Mouse (Mus musculus) forebrain, embryonic 10.5 days (tissue): ENCODE data around the gene Gm45837. TPM values are rescaled to one million over a fixed set of nuclear protein-coding genes. Genes with fewer than 3 reads are reported as not detected.

ENCODE experiments used
- DNase-seq: peaks from one replicate; pipeline ENCODE4 v3.0.0-alpha.2; 2017; ENCODE audit warnings: low spot score; ENCODE audit errors: extremely low spot score
- H3K27ac ChIP-seq: fragments of 300-500 bp; sonication (generic); 2 replicates; pipeline ENCODE4 v1.5.1; 2016; ENCODE audit warnings: mild to moderate bottlenecking
- H3K27me3 ChIP-seq: fragments of 300-500 bp; sonication (generic); 2 replicates; pipeline ENCODE4 v1.6.1; 2016; ENCODE audit warnings: mild to moderate bottlenecking; ENCODE audit not compliant: poor library complexity, severe bottlenecking
- H3K36me3 ChIP-seq: fragments of 300-500 bp; sonication (generic); replicated peaks from 2 replicates; pipeline ENCODE4 v1.6.1; 2016; ENCODE audit warnings: mild to moderate bottlenecking, moderate library complexity
- H3K4me1 ChIP-seq: fragments of 300-500 bp; sonication (generic); 2 replicates; pipeline ENCODE4 v1.6.1; 2016
- H3K4me3 ChIP-seq: fragments of 300-500 bp; sonication (generic); 2 replicates; pipeline ENCODE4 v1.5.1; 2016; ENCODE audit warnings: mild to moderate bottlenecking, moderate library complexity
- H3K9me3 ChIP-seq: fragments of 300-500 bp; sonication (generic); 2 replicates; pipeline ENCODE4 v1.6.1; 2016; ENCODE audit warnings: mild to moderate bottlenecking, moderate library complexity
- WGBS: fragments of 180-500 bp; shearing (Covaris S2); methylation state at CpG from one replicate; pipeline ENCODE4 v1.1.7; 2016; 5-methylcytosine and 5-hydroxymethylcytosine counted together
- polyA plus RNA-seq: library from polyadenylated mRNA; unstranded; fragments of >200 nt; fragmentation: Nextera tagmentation; extraction: Ambion mirVana; gene quantifications from 2 replicates; pipeline ENCODE4 v1.2.1, GENCODE M21; 2016

Gm45837 gene
- polyA plus RNA-seq, 1 experiment from 2014 or later, result not detected

GRCm38 (mm10) chr7:101503351-101503750, 92.7 kb downstream of the Gm45837 start:
- H3K36me3 ChIP-seq, result no peaks in the 10 kb centered on the region
- H3K9me3 ChIP-seq, result peaks cover 4% of the 10 kb centered on the region
- peaks cover 56% of the 10 kb centered on the region for H3K27me3 ChIP-seq
- H3K27ac ChIP-seq, result no peak overlapping the region
- peak; percentile 62 for DNase-seq
- no peak overlapping the region for H3K4me3 ChIP-seq
- WGBS, result 27% methylated on average over 8 of the region's 8 CpGs
- H3K4me1 ChIP-seq, result peaks cover 23% of the 10 kb centered on the region

- no peak overlapping the region for H3K27ac ChIP-seq
- H3K9me3 ChIP-seq, result peaks cover 4% of the 10 kb centered on the region
- DNase-seq, result no peak
- no peak overlapping the region; the same call in 1 of the 2 replicates for H3K4me3 ChIP-seq
- no peaks in the 10 kb centered on the region for H3K36me3 ChIP-seq
- peaks cover 52% of the 10 kb centered on the region for H3K27me3 ChIP-seq
- 37% methylated on average over 7 of the region's 7 CpGs for WGBS
- H3K4me1 ChIP-seq, result peaks cover 27% of the 10 kb centered on the region
Measured at GRCm38 (mm10) chr7:101503803-101504202, 93.1 kb downstream of the Gm45837 start.

GRCm38 (mm10) chr7:101504507-101504906, 93.8 kb downstream of the Gm45837 start:
- peaks cover 31% of the 10 kb centered on the region for H3K4me1 ChIP-seq
- peaks cover 4% of the 10 kb centered on the region for H3K9me3 ChIP-seq
- H3K27me3 ChIP-seq, result peaks cover 45% of the 10 kb centered on the region
- H3K36me3 ChIP-seq, result no peaks in the 10 kb centered on the region
- peak overlapping the region; percentile 49 for H3K4me3 ChIP-seq
- WGBS, result 6% methylated on average over 24 of the region's 24 CpGs
- DNase-seq, result peak; percentile 42
- no peak overlapping the region for H3K27ac ChIP-seq

- no peaks in the 10 kb centered on the region for H3K9me3 ChIP-seq
- no peak for DNase-seq
- WGBS, result 58% methylated on average over 2 of the region's 2 CpGs
- no peak overlapping the region for H3K27ac ChIP-seq
- peaks cover 33% of the 10 kb centered on the region for H3K4me1 ChIP-seq
- H3K4me3 ChIP-seq, result no peak overlapping the region
- no peaks in the 10 kb centered on the region for H3K36me3 ChIP-seq
- H3K27me3 ChIP-seq, result peaks cover 21% of the 10 kb centered on the region
Measured at GRCm38 (mm10) chr7:101509212-101509611, 98.5 kb downstream of the Gm45837 start.

GRCm38 (mm10) chr7:101513655-101514054, 103.0 kb downstream of the Gm45837 start:
- no peaks in the 10 kb centered on the region for H3K36me3 ChIP-seq
- no peak overlapping the region for H3K27ac ChIP-seq
- WGBS, result 84% methylated on average over 7 of the region's 7 CpGs
- no peaks in the 10 kb centered on the region for H3K27me3 ChIP-seq
- H3K4me3 ChIP-seq, result no peak overlapping the region
- H3K4me1 ChIP-seq, result peaks cover 24% of the 10 kb centered on the region
- no peaks in the 10 kb centered on the region for H3K9me3 ChIP-seq
- DNase-seq, result no peak

- WGBS, result 79% methylated on average over 6 of the region's 6 CpGs
- H3K36me3 ChIP-seq, result no peaks in the 10 kb centered on the region
- no peaks in the 10 kb centered on the region for H3K27me3 ChIP-seq
- H3K4me1 ChIP-seq, result peaks cover 13% of the 10 kb centered on the region
- H3K4me3 ChIP-seq, result no peak overlapping the region
- no peak overlapping the region for H3K27ac ChIP-seq
- H3K9me3 ChIP-seq, result no peaks in the 10 kb centered on the region
- no peak for DNase-seq
Measured at GRCm38 (mm10) chr7:101514768-101515167, 104.1 kb downstream of the Gm45837 start.

GRCm38 (mm10) chr7:101515295-101515694, 104.6 kb downstream of the Gm45837 start:
- no peak for DNase-seq
- Histone ChIP-seq H3K36me3 (no peaks in the 10 kb centered on the region), H3K4me3 (no peak overlapping the region), H3K4me1 (peaks cover 9% of the 10 kb centered on the region), H3K27me3 (no peaks in the 10 kb centered on the region), H3K27ac (no peak overlapping the region), H3K9me3 (no peaks in the 10 kb centered on the region)
- WGBS, result 70% methylated on average over 6 of the region's 6 CpGs

GRCm38 (mm10) chr7:101516460-101516859, 105.8 kb downstream of the Gm45837 start:
- Histone ChIP-seq H3K27me3 (no peaks in the 10 kb centered on the region), H3K9me3 (no peaks in the 10 kb centered on the region), H3K4me1 (peaks cover 6% of the 10 kb centered on the region; the same call in 1 of the 2 replicates), H3K36me3 (no peaks in the 10 kb centered on the region), H3K4me3 (no peak overlapping the region), H3K27ac (no peak overlapping the region)
- WGBS, result 71% methylated on average over 6 of the region's 6 CpGs
- DNase-seq, result no peak

- Histone ChIP-seq H3K4me1 (peaks cover 19% of the 10 kb centered on the region), H3K4me3 (no peak overlapping the region), H3K9me3 (no peaks in the 10 kb centered on the region), H3K36me3 (no peaks in the 10 kb centered on the region), H3K27ac (no peak overlapping the region), H3K27me3 (peaks cover 15% of the 10 kb centered on the region)
- 78% methylated on average over 1 of the region's 1 CpGs for WGBS
- no peak for DNase-seq
Measured at GRCm38 (mm10) chr7:101521696-101522095, 111.0 kb downstream of the Gm45837 start.

- 45% methylated on average over 2 of the region's 2 CpGs for WGBS
- Histone ChIP-seq H3K4me3 (no peak overlapping the region), H3K4me1 (peaks cover 19% of the 10 kb centered on the region), H3K27me3 (peaks cover 23% of the 10 kb centered on the region), H3K9me3 (no peaks in the 10 kb centered on the region), H3K36me3 (no peaks in the 10 kb centered on the region), H3K27ac (no peak overlapping the region)
- DNase-seq, result no peak
Measured at GRCm38 (mm10) chr7:101523205-101523604, 112.5 kb downstream of the Gm45837 start.

- no peak for DNase-seq
- Histone ChIP-seq H3K9me3 (no peaks in the 10 kb centered on the region), H3K27me3 (peaks cover 23% of the 10 kb centered on the region), H3K4me3 (no peak overlapping the region), H3K36me3 (no peaks in the 10 kb centered on the region), H3K27ac (no peak overlapping the region), H3K4me1 (peaks cover 19% of the 10 kb centered on the region)
- WGBS, result 83% methylated on average over 7 of the region's 7 CpGs
Measured at GRCm38 (mm10) chr7:101526484-101526883, 115.8 kb downstream of the Gm45837 start.

- DNase-seq, result no peak
- no peaks in the 10 kb centered on the region for H3K9me3 ChIP-seq
- H3K27ac ChIP-seq, result no peak overlapping the region
- WGBS, result 33% methylated on average over 5 of the region's 5 CpGs
- H3K27me3 ChIP-seq, result peaks cover 11% of the 10 kb centered on the region
- no peaks in the 10 kb centered on the region for H3K36me3 ChIP-seq
- H3K4me3 ChIP-seq, result no peak overlapping the region
- H3K4me1 ChIP-seq, result peaks cover 16% of the 10 kb centered on the region
Measured at GRCm38 (mm10) chr7:101534428-101534827, 123.7 kb downstream of the Gm45837 start.

- H3K9me3 ChIP-seq, result no peaks in the 10 kb centered on the region
- peaks cover 16% of the 10 kb centered on the region for H3K4me1 ChIP-seq
- H3K27ac ChIP-seq, result no peak overlapping the region
- no peaks in the 10 kb centered on the region for H3K36me3 ChIP-seq
- H3K27me3 ChIP-seq, result peaks cover 15% of the 10 kb centered on the region
- H3K4me3 ChIP-seq, result no peak overlapping the region
- 87% methylated on average over 10 of the region's 10 CpGs for WGBS
- DNase-seq, result no peak
Measured at GRCm38 (mm10) chr7:101535102-101535501, 124.4 kb downstream of the Gm45837 start.

- Histone ChIP-seq H3K27ac (no peak overlapping the region), H3K27me3 (peaks cover 15% of the 10 kb centered on the region), H3K36me3 (no peaks in the 10 kb centered on the region), H3K4me1 (peaks cover 16% of the 10 kb centered on the region), H3K4me3 (no peak overlapping the region), H3K9me3 (no peaks in the 10 kb centered on the region)
- WGBS, result 82% methylated on average over 5 of the region's 5 CpGs
- DNase-seq, result no peak
Measured at GRCm38 (mm10) chr7:101535517-101535916, 124.8 kb downstream of the Gm45837 start.
